Mouse (Mus musculus): ENCODE data around the gene Zfp287. TPM values are rescaled to one million over a fixed set of nuclear protein-coding genes. Genes with fewer than 3 reads are reported as not detected.

Gene Zfp287
- polyA plus RNA-seq, 1 experiment from 2014 or later = 15.3 TPM

DNA sequence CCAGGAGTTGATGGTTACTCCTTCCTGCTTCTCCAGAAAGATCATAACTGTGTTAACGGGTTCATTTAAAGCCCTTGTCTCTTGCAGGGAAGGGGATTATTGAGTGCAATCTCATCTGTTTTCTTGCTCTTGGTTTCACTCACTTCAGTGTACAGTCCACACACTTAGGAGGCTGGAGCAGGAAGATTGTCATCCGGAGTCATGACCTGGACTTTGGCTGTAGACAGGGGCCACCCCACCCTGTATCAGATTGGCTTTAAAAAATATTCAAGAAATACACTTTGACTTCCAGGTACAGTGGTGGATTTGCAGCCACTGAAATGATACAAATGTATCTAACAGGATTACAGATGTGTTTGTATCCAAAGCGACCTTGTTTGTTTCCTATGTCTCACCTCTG lies 40.1 kb downstream of the Zfp287 start:
- H3K27ac ChIP-seq (ENCODE audit: low read depth, low read length) = no peak overlapping the region
- DNase-seq (ENCODE audit: low spot score) = no peak
- ATAC-seq = no peak
- no peak overlapping the region for H3K9ac ChIP-seq (ENCODE audit: low read length)
- H3K4me2 ChIP-seq (ENCODE audit: low read length) = no peak overlapping the region
- no peak overlapping the region for H3K4me3 ChIP-seq (ENCODE audit: low read depth, low read length)
- H3K9me3 ChIP-seq (replicated peaks; ENCODE audit: control insufficient read depth, low read length) = no peaks in the 10 kb centered on the region
- H3K36me3 ChIP-seq (ENCODE audit: control insufficient read depth, insufficient read depth, low read length) = no peaks in the 10 kb centered on the region
- H3K4me1 ChIP-seq (ENCODE audit: control insufficient read depth, insufficient read depth, low read length) = no peaks in the 10 kb centered on the region
- 91% methylated on average over 3 of the region's 3 CpGs for WGBS
- no peaks in the 10 kb centered on the region for H3K27me3 ChIP-seq (replicated peaks; ENCODE audit: control insufficient read depth, insufficient read depth, low read length)

DNA sequence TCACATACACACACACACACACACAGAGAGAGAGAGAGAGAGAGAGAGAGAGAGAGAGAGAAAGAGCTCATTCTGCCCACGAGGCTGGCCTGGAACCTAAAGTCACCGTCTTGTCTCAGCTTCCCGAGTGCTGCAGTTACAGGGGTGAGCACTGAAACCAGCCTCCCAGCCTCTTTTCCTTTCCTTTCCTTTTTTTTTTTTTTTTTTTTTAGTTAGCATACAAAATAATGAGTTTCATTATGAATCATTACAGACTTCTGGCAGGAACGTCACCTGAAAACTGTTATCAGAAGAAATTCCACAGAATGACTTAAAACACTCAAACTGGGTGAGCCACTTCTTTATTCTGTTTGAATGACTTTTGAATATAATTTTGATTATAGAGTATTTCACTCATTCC lies 51.8 kb downstream of the Zfp287 start:
- Histone ChIP-seq H3K27me3 (replicated peaks; ENCODE audit: control insufficient read depth, insufficient read depth, low read length) (no peaks in the 10 kb centered on the region), H3K4me1 (ENCODE audit: control insufficient read depth, insufficient read depth, low read length) (no peaks in the 10 kb centered on the region), H3K36me3 (ENCODE audit: control insufficient read depth, insufficient read depth, low read length) (no peaks in the 10 kb centered on the region), H3K4me2 (ENCODE audit: low read length) (no peak overlapping the region), H3K9me3 (replicated peaks; ENCODE audit: control insufficient read depth, low read length) (no peaks in the 10 kb centered on the region), H3K27ac (ENCODE audit: low read depth, low read length) (no peak overlapping the region), H3K9ac (ENCODE audit: low read length) (no peak overlapping the region), H3K4me3 (ENCODE audit: low read depth, low read length) (no peak overlapping the region)
- 88% methylated on average over 4 of the region's 4 CpGs for WGBS
- DNase-seq (ENCODE audit: low spot score) = no peak
- ATAC-seq = no peak

DNA sequence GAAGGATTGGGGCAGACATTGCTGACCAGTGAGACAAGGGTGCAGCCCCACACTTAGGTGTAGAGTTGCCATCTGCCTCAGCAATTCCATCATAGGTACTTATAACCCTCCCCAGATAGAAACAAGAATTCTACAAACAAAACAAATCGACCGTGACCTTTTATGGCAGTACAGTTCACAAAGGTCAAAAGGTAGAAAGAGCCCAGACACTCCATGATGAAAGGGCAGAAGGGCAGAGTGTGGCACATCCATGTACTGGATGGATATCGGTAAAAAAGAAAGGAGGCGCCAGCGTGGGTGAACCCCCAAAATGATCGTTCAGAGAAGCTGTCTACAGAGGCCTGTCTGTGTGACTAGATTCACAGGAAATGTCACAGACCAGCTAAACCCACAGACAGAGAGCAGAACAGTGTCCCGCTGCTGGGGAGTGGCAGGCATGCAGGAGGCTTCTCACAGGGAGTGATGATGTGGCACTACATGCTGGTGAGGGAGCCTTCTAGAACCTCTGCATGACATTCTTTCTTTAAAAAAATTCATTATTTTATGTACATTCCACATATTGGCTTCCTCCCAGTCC lies 52.8 kb downstream of the Zfp287 start:
- Histone ChIP-seq H3K36me3 (ENCODE audit: control insufficient read depth, insufficient read depth, low read length) (no peaks in the 10 kb centered on the region), H3K9me3 (replicated peaks; ENCODE audit: control insufficient read depth, low read length) (no peaks in the 10 kb centered on the region), H3K27me3 (replicated peaks; ENCODE audit: control insufficient read depth, insufficient read depth, low read length) (no peaks in the 10 kb centered on the region), H3K4me3 (ENCODE audit: low read depth, low read length) (no peak overlapping the region), H3K9ac (ENCODE audit: low read length) (no peak overlapping the region), H3K27ac (ENCODE audit: low read depth, low read length) (no peak overlapping the region), H3K4me1 (ENCODE audit: control insufficient read depth, insufficient read depth, low read length) (no peaks in the 10 kb centered on the region), H3K4me2 (ENCODE audit: low read length) (no peak overlapping the region)
- ATAC-seq (no peak), DNase-seq (ENCODE audit: low spot score) (no peak)
- 93% methylated on average over 7 of the region's 7 CpGs for WGBS

DNA sequence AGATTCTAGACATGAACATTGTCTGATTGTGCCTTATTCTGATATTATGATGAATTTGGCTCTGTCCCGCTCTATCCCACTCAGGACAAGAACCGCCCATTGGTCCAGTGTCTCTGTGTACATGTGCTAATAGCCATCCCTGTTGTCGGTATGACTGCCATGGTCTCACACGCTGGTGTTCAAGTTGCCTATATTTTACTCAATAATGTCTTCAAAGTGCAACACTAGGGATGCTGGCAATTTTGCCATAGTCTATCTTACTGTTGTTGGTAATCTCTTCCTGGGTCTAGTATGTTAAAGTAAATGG lies 55.5 kb downstream of the Zfp287 start:
- 92% methylated on average over 4 of the region's 4 CpGs for WGBS
- DNase-seq (ENCODE audit: low spot score) (no peak), ATAC-seq (0 out of 2 replicates have a peak, but pooled peaks have one; percentile 13)
- no peaks in the 10 kb centered on the region for H3K36me3 ChIP-seq (ENCODE audit: control insufficient read depth, insufficient read depth, low read length)
- H3K4me2 ChIP-seq (ENCODE audit: low read length) = no peak overlapping the region
- H3K4me1 ChIP-seq (ENCODE audit: control insufficient read depth, insufficient read depth, low read length) = no peaks in the 10 kb centered on the region
- no peak overlapping the region for H3K4me3 ChIP-seq (ENCODE audit: low read depth, low read length)
- H3K9me3 ChIP-seq (replicated peaks; ENCODE audit: control insufficient read depth, low read length) = no peaks in the 10 kb centered on the region
- no peaks in the 10 kb centered on the region for H3K27me3 ChIP-seq (replicated peaks; ENCODE audit: control insufficient read depth, insufficient read depth, low read length)
- H3K27ac ChIP-seq (ENCODE audit: low read depth, low read length) = no peak overlapping the region
- H3K9ac ChIP-seq (ENCODE audit: low read length) = peak overlapping the region; percentile 14; the same call in 1 of the 2 replicates

DNA sequence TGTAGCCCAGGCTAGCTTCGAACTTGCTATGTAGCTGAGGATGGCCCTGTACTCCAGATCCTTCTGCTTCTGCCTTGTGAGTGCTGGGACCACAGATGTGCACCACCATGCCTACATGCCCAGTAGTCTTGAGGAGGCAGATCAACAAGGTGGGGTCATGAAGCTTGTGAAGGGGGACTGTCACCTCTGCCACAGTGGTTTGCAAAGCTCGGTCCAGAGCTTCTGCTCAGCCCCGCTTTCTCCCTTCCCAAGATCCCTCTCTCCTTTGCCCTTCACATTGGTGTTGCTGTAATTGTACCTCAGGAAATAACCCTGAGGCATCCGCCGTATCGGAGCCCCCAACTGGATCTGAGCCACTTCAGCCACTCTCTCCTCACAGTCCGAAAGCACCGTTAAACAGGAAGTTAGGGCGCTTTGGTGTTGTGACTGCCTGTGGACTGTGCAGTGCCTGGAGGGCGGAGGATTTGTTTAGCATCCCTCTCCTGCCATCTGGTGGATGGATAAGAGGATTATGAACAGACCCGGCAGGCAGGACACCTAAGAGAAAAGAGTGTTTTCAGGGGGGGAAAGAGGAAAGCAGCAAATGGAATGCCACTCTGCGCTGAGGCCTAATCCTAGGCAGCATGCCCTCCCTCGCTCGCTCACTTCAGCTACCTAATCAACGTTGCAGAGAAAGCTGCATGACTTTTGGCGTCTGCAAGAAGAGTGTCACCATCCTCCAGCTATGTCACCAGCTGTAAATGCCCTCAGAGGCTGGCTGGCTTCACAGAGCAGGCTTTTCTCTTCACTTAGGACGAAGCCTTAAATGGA lies 56.0 kb downstream of the Zfp287 start:
- Histone ChIP-seq H3K4me1 (ENCODE audit: control insufficient read depth, insufficient read depth, low read length) (no peaks in the 10 kb centered on the region), H3K36me3 (ENCODE audit: control insufficient read depth, insufficient read depth, low read length) (no peaks in the 10 kb centered on the region), H3K27ac (ENCODE audit: low read depth, low read length) (no peak overlapping the region), H3K9me3 (replicated peaks; ENCODE audit: control insufficient read depth, low read length) (no peaks in the 10 kb centered on the region), H3K4me3 (ENCODE audit: low read depth, low read length) (no peak overlapping the region), H3K27me3 (replicated peaks; ENCODE audit: control insufficient read depth, insufficient read depth, low read length) (no peaks in the 10 kb centered on the region), H3K9ac (ENCODE audit: low read length) (peak overlapping the region; percentile 46; the same call in 1 of the 2 replicates), H3K4me2 (ENCODE audit: low read length) (peak overlapping the region; percentile 48)
- 17% methylated on average over 17 of the region's 17 CpGs for WGBS
- ATAC-seq (peak; percentile 95), DNase-seq (ENCODE audit: low spot score) (peak; percentile 93)

DNA sequence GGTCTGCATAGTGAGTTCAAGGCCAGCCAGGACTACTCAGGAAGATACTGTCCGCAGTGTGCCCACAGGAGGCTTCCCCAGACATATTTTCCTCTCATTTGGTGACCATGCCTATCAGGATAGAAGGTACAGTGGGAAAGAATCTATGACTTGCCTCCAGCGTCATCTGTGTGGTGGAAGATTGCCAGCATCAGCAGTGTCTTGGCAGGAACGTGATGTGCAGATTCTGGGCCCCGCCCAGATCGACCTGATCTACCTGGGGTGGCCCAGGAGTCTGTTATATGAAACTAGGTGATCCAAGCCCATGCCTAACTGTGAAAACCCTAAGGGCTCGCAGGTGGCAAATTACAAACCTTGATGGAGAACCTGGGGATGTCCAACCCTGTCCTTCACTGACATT lies 61.7 kb downstream of the Zfp287 start:
- Histone ChIP-seq H3K4me3 (ENCODE audit: low read depth, low read length) (no peak overlapping the region), H3K9me3 (replicated peaks; ENCODE audit: control insufficient read depth, low read length) (no peaks in the 10 kb centered on the region), H3K27ac (ENCODE audit: low read depth, low read length) (no peak overlapping the region), H3K36me3 (ENCODE audit: control insufficient read depth, insufficient read depth, low read length) (no peaks in the 10 kb centered on the region; the same call in 1 of the 2 replicates), H3K4me1 (ENCODE audit: control insufficient read depth, insufficient read depth, low read length) (no peaks in the 10 kb centered on the region), H3K27me3 (replicated peaks; ENCODE audit: control insufficient read depth, insufficient read depth, low read length) (no peaks in the 10 kb centered on the region), H3K4me2 (ENCODE audit: low read length) (no peak overlapping the region), H3K9ac (ENCODE audit: low read length) (no peak overlapping the region)
- WGBS = 83% methylated on average over 6 of the region's 6 CpGs
- no peak for ATAC-seq
- no peak for DNase-seq (ENCODE audit: low spot score)

DNA sequence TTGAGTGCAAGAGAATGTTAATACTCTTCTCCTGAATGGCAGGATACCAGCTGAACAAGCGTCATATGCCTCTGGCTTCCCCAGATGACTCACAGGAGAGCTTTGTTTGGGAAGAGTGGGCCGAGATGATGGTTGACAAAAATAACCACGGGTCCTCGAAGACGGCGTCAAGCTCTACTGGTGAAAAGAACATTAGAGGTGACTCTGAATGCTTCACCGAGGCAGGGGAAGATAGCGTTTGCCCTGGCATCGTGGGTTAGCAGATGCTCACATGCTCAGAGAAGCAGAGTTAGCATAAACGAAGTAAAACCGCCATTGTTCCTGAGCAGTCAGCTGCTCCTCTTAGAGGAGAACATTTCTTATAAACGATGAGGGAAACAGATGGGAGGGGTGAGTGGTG lies 62.2 kb downstream of the Zfp287 start:
- DNase-seq (ENCODE audit: low spot score) = peak; percentile 35
- H3K4me3 ChIP-seq (ENCODE audit: low read depth, low read length) = no peak overlapping the region
- no peaks in the 10 kb centered on the region for H3K27me3 ChIP-seq (replicated peaks; ENCODE audit: control insufficient read depth, insufficient read depth, low read length)
- peaks cover 3% of the 10 kb centered on the region; the same call in 1 of the 2 replicates for H3K36me3 ChIP-seq (ENCODE audit: control insufficient read depth, insufficient read depth, low read length)
- no peaks in the 10 kb centered on the region for H3K4me1 ChIP-seq (ENCODE audit: control insufficient read depth, insufficient read depth, low read length)
- no peak overlapping the region for H3K4me2 ChIP-seq (ENCODE audit: low read length)
- ATAC-seq = 0 out of 2 replicates have a peak, but pooled peaks have one; percentile 23
- H3K9ac ChIP-seq (ENCODE audit: low read length) = no peak overlapping the region
- H3K9me3 ChIP-seq (replicated peaks; ENCODE audit: control insufficient read depth, low read length) = no peaks in the 10 kb centered on the region
- H3K27ac ChIP-seq (ENCODE audit: low read depth, low read length) = peak overlapping the region; percentile 17; the same call in 1 of the 2 replicates
- 50% methylated on average over 12 of the region's 12 CpGs for WGBS

DNA sequence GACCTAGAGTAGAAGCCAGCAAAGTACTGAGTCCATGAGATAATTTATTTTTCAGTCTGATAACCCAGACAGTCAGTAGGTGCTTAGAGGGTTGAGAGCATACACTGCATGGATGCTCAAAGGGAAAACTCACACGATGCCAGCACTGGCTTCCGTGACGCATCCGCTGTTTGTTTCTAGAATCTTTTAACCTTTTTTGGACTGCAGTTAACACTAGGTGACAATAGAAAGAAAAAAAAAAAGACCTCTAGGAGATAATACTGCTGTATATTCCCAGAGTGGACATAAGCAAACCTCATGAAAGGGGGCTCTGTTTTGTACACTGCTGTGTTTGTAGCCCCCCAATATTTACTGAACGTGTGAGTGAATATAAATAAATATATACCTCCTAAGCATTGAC lies 62.7 kb downstream of the Zfp287 start:
- no peak overlapping the region for H3K27ac ChIP-seq (ENCODE audit: low read depth, low read length)
- no peaks in the 10 kb centered on the region for H3K9me3 ChIP-seq (replicated peaks; ENCODE audit: control insufficient read depth, low read length)
- no peak overlapping the region for H3K4me3 ChIP-seq (ENCODE audit: low read depth, low read length)
- H3K4me2 ChIP-seq (ENCODE audit: low read length) = no peak overlapping the region
- DNase-seq (ENCODE audit: low spot score) = no peak
- H3K9ac ChIP-seq (ENCODE audit: low read length) = no peak overlapping the region
- no peaks in the 10 kb centered on the region for H3K27me3 ChIP-seq (replicated peaks; ENCODE audit: control insufficient read depth, insufficient read depth, low read length)
- H3K36me3 ChIP-seq (ENCODE audit: control insufficient read depth, insufficient read depth, low read length) = peaks cover 3% of the 10 kb centered on the region; the same call in 1 of the 2 replicates
- ATAC-seq = no peak
- no peaks in the 10 kb centered on the region for H3K4me1 ChIP-seq (ENCODE audit: control insufficient read depth, insufficient read depth, low read length)
- WGBS = 91% methylated on average over 5 of the region's 5 CpGs

DNA sequence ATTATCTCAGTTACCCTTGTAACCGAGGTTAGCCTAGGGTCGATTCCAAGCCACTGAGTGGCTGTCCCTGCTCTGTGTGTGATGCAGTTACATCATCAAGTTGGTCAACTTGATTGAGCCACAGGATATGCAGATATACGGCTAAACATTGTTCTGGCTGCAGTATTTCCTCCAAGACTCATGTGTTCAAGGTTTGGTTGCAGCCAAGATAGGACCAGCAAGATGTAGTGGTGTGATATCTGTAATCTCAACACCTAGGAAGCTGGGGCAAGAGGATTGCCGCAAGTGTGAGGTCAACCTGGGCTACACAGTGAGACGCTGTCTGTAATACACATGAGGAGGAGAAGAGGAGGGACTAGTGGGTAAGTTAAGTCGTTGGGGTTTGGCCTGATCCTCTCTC lies 67.5 kb downstream of the Zfp287 start:
- Histone ChIP-seq H3K36me3 (ENCODE audit: control insufficient read depth, insufficient read depth, low read length) (peaks cover 3% of the 10 kb centered on the region; the same call in 1 of the 2 replicates), H3K4me1 (ENCODE audit: control insufficient read depth, insufficient read depth, low read length) (no peaks in the 10 kb centered on the region), H3K9me3 (replicated peaks; ENCODE audit: control insufficient read depth, low read length) (no peaks in the 10 kb centered on the region), H3K27ac (ENCODE audit: low read depth, low read length) (no peak overlapping the region), H3K4me2 (ENCODE audit: low read length) (no peak overlapping the region), H3K4me3 (ENCODE audit: low read depth, low read length) (no peak overlapping the region), H3K27me3 (replicated peaks; ENCODE audit: control insufficient read depth, insufficient read depth, low read length) (no peaks in the 10 kb centered on the region), H3K9ac (ENCODE audit: low read length) (no peak overlapping the region)
- ATAC-seq = no peak
- WGBS = 89% methylated on average over 6 of the region's 6 CpGs
- DNase-seq (ENCODE audit: low spot score) = no peak
